Mouse (Mus musculus): ENCODE results near the gene Kncn.

Gene Kncn

DNA sequence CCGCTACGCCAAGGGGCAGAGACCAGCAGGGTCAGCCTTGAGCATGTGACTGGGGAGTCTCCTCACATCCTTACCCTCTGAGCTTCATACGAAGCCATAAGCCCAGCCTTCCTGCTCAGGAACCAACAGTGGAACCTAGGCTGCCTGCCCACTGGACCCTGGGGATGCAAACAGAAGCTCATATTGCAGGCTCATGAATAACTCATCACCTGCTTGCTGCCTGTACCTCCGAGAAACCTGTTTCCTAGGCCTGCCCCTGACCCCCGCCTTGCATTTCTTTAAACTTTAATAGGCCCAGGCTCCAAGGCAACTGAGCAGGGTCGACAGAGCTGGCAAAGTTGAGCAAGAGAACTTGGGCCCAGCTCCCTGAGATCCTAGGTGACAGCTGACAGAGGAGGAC, at the start of gene Kncn:
Gene Kncn (plus strand): TSS at position 379 of the 400 bp plus-strand sequence.
- no peak for DNase-seq (ENCODE audit: low read depth in 1 of 2, low spot score in 2 of 2)

- DNase-seq (ENCODE audit: low read depth in 1 of 2, low spot score in 2 of 2), result peak in 1 of 2 experiments; percentile 3
These were observed 48.6 kb upstream of the Kncn start for GRCm38 (mm10) chr4:115835576-115835975.

- peak in 1 of 2 experiments; percentile 6 for DNase-seq (ENCODE audit: low read depth in 1 of 2, low spot score in 2 of 2)
These were observed 46.0 kb upstream of the Kncn start for GRCm38 (mm10) chr4:115838196-115838595.

GRCm38 (mm10) chr4:115838696-115839641, 45.2 kb upstream of the Kncn start, which contains the start of gene Mknk1:
Gene Mknk1 (plus strand): TSS chr4:115839198.
- DNase-seq (ENCODE audit: low read depth in 1 of 2, low spot score in 2 of 2), result peak; percentile 74 to 87

GRCm38 (mm10) chr4:115839956-115840355, 44.2 kb upstream of the Kncn start:
- no peak for DNase-seq (ENCODE audit: low read depth in 1 of 2, low spot score in 2 of 2)

DNA sequence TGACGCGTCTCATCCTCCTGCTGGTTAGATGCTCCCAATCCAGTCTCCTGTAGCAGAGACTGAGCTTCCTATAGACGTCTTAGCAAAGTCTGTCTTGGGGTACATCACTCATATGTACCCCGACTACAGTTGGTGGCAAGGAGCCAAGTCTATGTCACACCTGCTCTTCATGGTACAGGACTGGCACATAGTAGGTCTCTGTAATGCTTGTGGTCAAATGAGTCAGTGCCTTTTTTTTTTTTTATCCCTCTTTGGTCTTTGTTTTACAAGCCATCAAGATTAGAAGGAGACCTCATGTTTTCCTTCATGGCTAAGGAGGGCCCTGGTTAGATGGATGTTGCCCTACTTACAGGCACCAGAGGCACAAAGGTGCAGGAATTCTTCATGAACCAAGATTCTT, 43.4 kb upstream of the Kncn start:
- DNase-seq (ENCODE audit: low read depth in 1 of 2, low spot score in 2 of 2), result no peak

GRCm38 (mm10) chr4:115846656-115847055, 37.5 kb upstream of the Kncn start:
- no peak for DNase-seq (ENCODE audit: low read depth in 1 of 2, low spot score in 2 of 2)

DNA sequence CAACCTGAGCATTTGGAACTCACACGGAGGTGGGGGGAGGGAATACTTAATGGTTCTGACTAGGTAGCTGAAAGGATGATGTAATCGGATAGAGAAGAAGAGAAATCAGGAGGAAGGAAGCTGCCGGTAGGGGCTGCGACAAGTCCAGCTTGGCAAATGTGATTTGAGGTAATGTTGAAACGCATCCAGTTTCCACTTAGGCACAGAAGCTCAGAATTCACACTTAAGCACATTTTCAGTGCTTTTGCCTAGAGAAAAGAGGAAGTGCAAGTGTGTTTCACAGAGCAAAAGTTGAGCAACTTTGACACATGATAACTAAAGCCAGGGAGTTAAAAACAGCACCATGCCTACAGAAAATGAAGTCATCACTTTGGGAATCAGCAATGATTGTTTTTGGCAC, 36.8 kb upstream of the Kncn start:
- DNase-seq (ENCODE audit: low read depth in 1 of 2, low spot score in 2 of 2), result peak; percentile 55 to 68

- DNase-seq (ENCODE audit: low read depth in 1 of 2, low spot score in 2 of 2), result no peak
These were observed 36.1 kb upstream of the Kncn start for GRCm38 (mm10) chr4:115848083-115848482.

DNA sequence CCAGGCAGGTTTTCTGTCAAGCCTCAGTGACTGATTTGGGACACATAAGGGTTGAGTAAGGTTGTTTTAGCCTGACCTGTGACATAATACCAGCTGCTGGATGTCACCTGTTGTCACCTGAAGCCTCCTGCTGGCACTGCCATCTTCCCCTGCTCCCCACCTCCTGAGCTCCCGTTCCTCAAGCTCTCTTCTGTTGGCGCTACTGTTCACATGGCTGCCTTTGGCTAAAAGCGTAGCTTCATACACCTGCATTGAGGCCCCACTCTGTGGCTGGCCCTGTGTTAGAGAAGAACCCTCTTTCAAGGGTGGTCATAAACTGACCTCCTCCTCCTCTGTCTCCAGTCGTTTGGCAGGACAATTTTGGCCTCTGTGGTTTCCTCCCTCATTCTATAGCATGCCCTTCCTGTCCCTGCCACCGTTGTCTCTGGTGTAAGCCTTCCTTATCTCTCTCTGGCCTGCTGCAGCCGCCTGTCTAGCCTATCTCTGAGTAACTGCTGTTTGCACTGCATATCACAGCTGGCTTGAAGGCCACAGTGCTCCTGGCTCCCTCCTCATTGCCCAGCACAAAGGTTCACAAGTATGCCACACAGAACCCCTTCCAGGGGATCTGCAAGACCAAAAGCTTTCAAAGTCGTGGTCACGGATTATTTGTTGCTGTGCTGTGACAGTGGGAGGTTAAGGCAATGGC, 35.1 kb upstream of the Kncn start:
- DNase-seq (ENCODE audit: low read depth in 1 of 2, low spot score in 2 of 2), result no peak

GRCm38 (mm10) chr4:115850111-115850510, 34.1 kb upstream of the Kncn start:
- DNase-seq (ENCODE audit: low read depth in 1 of 2, low spot score in 2 of 2), result no peak

DNA sequence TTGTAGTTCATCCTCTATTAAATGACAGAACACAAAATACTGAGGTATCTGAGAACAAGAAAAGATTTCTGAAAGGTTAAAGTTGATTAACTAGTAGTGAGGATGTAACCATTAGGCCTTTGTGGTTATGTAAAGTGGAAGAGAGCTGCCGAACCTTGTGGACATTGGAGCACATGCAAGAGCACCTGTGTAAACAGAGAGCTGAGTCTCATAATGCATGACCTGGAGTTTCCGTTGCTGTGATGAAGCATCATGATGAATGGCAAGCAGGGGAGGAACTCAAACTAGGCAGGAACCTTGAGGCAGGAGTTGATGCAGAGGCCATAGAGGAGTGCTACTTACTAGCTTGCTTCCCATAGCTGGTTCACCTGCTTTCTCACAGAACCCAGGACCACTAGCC, 33.6 kb upstream of the Kncn start:
- DNase-seq (ENCODE audit: low read depth in 1 of 2, low spot score in 2 of 2), result no peak

- no peak for DNase-seq (ENCODE audit: low read depth in 1 of 2, low spot score in 2 of 2)
These were observed 32.6 kb upstream of the Kncn start for GRCm38 (mm10) chr4:115851569-115851968.

- no peak for DNase-seq (ENCODE audit: low read depth in 1 of 2, low spot score in 2 of 2)
These were observed 29.1 kb upstream of the Kncn start for GRCm38 (mm10) chr4:115855100-115855499.

DNA sequence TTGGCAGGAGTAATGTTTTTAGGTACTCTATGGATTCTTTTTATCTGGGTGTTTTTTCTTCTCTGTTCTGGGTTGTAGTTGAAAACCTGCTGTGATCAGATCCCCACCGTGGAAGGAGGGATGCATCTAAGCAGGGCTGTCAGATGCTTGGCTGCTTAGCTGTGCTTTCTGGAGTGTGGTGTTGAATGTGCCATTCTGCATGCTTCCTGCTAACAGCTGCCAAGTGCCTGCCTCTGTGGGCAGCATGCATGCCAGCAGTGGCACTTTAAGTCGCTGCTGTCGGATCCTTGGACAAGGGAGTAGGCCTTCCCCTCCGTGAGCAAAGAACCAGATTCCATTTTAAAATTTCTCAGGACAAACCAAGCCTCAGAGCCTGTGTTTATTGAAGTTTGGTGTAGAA, 28.6 kb upstream of the Kncn start:
- DNase-seq (ENCODE audit: low read depth in 1 of 2, low spot score in 2 of 2), result no peak

GRCm38 (mm10) chr4:115856282-115856681, 27.9 kb upstream of the Kncn start:
- no peak for DNase-seq (ENCODE audit: low read depth in 1 of 2, low spot score in 2 of 2)

- peak; percentile 21 to 40 for DNase-seq (ENCODE audit: low read depth in 1 of 2, low spot score in 2 of 2)
These were observed 26.8 kb upstream of the Kncn start for GRCm38 (mm10) chr4:115857293-115857883.

GRCm38 (mm10) chr4:115863352-115863751, 20.8 kb upstream of the Kncn start:
- no peak for DNase-seq (ENCODE audit: low read depth in 1 of 2, low spot score in 2 of 2)

DNA sequence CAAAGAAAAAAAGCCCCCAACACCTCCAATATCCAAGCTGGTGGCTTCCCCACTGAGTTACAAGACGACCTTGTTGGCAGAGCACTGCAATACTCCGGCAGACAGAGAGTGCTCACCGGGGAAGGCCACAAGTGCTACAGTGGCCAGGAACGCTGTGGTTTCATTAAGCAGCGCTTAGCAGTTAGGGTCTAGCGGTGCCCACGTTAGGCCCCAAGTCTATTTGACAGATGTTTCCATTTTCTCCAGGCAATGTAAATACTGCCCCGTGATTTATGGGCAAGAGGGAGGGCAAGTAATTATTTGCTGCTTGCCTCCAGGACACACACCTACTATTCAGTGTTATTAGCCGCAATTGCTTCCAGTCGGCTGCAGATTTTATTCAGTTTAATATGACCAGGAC, 20.3 kb upstream of the Kncn start:
- no peak for DNase-seq (ENCODE audit: low read depth in 1 of 2, low spot score in 2 of 2)

DNA sequence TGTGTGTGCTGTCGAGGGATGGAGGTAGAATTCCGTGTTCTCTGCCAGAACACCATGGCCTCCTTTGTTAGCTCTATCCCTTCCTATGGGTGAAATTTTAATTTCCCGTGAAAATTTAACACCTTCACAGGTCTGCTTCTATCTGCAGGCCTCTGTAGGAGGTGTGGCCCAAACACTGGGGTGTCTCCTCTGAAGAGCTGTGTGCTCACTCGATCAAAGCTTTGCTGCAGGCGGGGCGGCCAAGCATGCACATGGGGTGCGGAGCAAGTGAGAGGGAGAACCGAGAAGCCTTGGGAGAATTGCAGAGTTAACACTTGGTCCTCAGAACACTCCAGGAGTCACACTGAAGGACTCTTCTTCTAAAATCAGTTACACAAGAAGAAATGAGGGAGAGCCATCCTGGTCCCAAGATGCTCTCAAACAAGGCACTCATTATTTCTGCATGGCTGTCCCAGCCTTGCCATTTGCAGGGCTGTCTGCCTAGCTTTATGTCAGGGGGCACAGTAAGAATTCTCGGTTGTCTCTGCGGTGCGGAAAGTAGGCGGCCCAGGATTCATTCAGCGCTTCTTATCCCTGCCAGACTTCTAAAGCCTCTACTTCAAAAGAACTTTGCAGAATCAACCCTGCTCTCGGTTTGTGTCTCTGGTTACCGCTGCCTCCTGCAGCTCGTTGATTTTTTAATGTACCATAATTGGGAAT, 14.5 kb upstream of the Kncn start:
- DNase-seq (ENCODE audit: low read depth in 1 of 2, low spot score in 2 of 2), result no peak

- DNase-seq (ENCODE audit: low read depth in 1 of 2, low spot score in 2 of 2), result no peak
These were observed 11.0 kb upstream of the Kncn start for GRCm38 (mm10) chr4:115873231-115873630.
